Mouse (Mus musculus) adrenal gland, adult 2 months (tissue): ENCODE data around the gene Cabp1. TPM values are rescaled to one million over a fixed set of nuclear protein-coding genes. Genes with fewer than 3 reads are reported as not detected.

Experiments used
- DNase-seq: peaks from one replicate; pipeline ENCODE4 v3.0.0; 2021
- long read RNA-seq: library from polyadenylated mRNA; stranded (forward); transcript quantifications from one replicate; pipeline ENCODE4 v2.0.0, GENCODE M21; 2021
- polyA plus RNA-seq: library from polyadenylated mRNA; depleted of rRNA; stranded (reverse); fragments of >200 nt; gene quantifications from 2 replicates; pipeline ENCODE4 v1.2.3, GENCODE M21; 2012; rRNA removed
- total RNA-seq, 2 experiments: library from RNA; stranded (reverse); gene quantifications; 2 replicates each; pipeline ENCODE4 v1.2.3; 2021

Gene Cabp1
- total RNA-seq (10 to 100 TPM; 37.7 to 57.1 TPM), polyA plus RNA-seq (45.7 and 61.7 TPM in 2 replicates)
- long read RNA-seq, transcript Cabp1-204 (6 exons, 1,621 nt) = major isoform, 36 of 36 reads
- long read RNA-seq, partial matches to known transcripts = 0 of 36 reads
- long read RNA-seq, other reads (novel, unspliced or antisense) = 0 of 36 reads

DNA sequence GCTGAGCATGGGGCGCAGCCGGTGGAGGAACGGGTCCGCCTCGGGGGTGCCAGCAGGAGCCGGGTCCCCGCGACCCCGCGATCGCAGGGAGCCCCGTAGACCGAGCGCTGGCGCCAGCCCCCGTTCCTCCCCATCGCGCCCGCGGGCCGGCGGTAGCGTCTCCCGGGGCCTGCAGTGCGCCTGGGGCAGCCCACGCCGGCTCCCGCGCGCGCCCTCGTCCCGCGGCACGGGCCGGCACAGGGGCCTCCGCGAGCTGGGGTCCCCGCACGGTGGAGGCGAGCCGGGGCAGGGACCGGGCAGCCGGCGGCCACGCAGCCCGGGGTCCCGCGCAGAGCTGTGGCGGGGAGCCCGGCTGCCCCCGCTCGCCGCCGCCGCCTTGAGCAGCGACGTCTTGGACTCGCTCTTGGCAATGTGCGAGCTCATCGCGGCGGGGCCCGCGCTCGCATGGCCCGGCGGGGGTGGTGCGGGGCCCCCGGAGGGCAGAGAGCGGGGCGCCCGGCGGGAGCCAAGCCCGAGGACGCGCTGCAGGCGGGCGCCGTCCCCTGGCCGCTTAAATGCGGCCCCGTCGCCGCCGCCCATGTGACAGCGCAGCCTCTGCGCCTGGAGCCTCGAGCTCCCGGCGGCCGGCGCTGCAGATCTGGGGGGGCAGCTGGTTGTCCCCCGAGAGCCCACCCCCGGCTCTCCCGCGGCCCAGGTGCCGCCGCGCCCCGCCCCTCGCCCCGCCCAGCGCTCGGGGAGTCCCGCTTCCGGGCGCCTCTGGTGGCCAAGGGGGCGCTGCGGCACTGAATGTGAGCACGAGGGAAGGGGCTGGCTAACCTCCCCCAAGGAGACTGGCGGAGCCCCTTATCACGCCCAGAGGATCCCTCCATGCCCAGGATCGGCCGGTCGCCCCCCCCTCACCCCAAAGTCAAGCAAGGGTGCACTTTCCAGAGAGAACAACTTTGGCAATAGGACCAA lies at the start of gene Cabp1:
Gene Cabp1, minus strand, starts transcription at position 713 of the 957 bp plus-strand sequence.
- DNase-seq = peak; percentile 75

DNA sequence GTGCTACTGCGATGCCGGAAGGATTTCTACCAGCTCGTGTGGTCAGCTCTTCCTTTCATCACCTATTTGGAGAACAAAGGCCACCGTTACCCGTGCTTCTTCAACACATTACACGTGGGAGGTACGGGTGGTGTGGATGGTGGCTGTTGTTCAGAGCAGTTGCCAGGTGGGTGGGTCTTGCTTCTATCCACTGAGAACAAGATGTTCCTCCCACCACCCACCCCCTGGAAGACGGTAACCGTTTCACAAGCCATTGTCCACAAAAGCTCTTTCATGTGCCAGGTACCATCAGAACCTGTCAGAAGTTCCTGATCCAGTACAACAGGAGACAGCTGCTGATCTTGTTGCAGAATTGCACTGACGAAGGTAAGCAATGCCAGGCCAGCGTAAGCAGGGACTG lies 46.0 kb upstream of the Cabp1 start:
- no peak for DNase-seq

DNA sequence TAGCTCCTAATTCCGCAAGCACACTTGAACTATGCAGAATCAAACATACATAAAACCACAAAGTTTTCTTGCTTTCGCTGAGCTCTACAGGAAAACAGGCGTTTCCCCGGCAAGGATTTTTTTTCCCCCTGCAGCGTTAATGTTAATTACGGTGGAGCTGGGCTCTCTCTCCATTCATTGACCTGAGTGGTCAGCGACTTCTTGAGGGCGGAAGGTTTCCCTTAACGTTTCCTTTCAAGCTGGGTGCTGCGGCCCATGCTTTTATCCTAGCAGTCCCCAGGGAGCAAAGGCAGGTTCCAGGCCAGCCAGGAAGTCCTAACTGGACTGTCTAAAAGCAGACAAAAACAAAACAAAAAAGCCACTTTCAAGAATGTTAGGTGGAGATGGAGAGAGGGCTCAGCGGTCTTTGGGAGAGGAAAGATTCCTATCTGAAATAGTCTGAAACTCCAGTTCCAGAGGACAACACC lies 44.6 kb upstream of the Cabp1 start:
- peak; percentile 41 for DNase-seq

DNA sequence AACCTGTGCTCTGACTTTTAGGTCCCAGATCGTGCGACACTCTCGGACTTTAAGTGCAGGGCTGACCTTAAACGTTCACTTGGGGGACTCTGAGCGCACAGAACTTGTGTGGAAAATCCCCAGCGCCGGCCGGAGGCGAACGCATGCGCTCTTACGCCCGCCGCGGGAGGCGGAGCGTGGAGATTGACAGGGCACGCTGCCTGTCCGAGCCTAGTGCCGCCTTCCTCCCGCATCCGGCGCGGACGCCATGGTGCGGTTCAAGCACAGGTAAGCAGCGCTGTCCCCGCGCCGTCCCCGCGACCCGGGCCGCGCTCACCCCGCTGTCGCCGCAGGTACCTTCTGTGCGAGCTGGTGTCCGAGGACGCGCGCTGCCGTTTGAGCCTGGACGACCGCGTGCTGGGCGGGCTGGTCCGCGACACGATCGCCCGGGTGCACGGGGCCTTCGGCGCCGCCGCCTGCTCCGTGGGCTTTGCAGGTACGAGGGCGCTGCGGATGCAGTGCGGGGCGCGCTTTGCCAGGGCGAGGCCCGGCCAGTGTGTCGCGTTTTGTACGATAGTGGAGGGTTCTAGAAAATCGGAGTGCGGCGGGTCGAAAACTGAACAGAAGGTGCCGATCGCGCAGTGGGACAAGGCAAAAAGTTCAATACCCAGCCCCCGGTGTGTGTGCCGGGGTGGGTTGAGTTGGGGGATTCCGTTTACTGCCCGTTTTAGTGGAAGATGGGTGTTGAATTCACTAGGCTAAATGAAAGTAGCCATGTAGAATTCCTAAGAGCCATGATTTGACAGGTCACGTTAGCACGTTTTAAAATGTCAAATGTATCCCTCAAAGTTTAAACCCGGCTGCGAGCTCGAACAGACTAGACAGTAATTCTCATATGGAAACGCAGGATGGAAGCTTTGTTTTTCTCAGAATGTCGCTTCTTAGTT lies 43.9 kb upstream of the Cabp1 start:
- peak; percentile 96 for DNase-seq

DNA sequence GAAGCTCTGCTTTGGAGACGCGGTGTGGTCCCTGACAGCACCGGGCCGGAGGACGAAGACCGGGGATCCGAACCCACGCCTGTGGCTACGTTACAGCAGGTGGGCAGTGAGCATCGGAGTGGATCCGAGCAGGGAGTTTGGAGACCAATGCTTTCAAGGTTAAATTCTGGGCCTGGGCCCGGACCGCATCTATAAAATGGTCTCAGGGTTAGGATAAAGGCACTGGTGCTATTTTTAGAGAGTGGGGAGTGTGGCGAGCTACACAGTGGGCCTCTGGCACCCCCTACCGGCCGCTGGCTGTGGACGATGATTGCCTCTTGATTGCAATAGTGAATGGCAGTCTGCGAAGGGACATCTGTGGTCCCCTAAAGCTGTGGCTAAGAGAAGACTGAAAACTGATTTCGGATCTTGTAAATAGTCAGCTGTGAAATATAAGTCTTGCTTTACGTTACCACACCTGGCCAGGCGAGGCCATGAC lies 41.6 kb upstream of the Cabp1 start, which contains the start of gene Pop5:
Gene Pop5, plus strand, starts transcription at position 51 of the 478 bp plus-strand sequence.
- DNase-seq = peak; percentile 90

DNA sequence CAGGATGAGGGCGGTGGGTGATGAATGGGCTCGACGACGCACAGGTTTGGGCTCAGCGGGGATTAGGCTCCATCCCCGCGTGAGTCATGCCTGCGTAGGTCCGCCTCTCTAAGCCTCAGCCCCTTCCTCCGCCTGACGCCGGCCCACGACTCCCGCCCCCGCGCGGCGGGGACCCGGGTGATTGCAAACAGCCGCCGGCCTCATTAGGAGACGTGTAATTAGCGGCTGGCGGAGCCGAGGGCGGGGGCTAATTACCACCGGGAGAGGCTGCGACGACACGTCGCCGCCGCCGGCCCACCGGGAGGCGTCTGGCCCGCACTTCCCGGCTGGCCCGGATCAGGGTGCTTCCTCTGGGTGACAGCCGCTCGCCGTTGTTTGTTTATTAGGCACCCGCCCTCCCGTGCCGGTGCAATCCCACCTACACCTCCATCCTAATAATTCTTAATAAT lies 41.2 kb upstream of the Cabp1 start:
- DNase-seq = peak; percentile 91

DNA sequence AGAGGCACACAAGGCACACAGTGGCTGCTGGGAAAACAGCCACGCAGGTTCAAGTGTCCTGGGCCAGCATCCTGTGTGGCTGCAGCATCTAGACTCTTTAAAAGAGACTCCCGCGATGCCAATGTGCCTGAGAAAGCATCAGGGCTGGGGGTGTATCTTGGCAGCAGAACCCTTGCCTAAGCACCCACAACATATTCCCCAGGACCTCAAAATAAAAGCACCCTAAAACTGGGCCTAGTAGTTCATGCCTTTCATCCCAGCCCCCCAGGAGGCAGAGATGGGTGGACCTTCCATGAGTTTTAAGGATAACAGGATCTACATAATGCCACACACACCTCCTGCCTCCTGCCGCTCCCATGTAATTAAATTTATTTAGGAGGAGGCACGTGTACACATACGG lies 40.3 kb upstream of the Cabp1 start:
- no peak for DNase-seq

DNA sequence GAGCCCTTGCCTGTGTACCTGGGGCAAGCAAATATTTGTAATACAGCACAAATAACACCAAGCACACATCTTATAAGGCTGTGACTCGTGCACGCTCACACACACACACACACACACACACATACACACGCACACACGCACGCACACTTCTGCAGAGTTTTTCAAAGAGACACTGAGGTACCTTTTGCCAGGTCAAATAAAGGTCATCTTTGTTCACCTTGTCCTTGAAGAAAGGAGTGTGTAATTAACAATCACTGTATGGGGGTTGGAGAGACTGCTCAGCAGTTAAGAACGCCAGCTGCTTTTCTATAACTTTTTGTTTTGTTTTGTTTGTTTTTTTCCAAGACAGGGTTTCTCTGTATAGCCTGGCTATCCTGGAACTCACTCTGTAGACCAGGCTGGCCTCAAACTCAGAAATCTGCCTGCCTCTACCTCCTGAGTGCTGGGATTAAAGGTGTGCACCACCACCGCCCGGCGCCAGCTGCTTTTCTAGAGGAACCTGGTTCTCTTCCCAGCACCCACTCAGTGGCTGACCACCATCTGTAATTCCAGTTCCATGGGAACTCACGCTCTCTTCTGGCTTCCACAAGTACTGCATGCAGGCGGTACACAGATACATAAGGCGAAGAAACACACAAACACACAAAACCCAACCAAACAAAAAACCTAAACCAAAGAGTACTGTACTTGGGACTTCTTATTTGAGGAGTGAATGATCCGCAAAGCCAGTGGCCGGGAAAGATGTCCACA lies 39.0 kb upstream of the Cabp1 start:
- DNase-seq = no peak

DNA sequence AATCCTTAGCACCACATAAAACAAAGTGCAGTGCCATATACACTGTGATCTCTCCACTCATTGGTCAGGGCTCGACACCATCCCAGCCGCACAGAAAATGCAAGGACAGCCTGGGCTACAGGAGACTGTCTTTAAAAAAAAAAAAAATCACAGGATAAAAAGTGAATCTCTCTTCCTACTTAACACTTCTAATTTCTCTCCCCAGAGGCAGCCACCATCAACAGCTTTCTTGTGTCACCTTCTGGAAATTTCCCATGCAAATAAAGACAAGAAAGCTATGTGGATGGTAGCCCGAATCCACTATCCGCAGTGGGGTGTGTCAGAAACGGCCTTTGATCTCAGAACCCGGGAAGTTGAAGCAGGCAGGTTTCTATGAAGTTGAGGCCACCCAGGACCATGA lies 38.3 kb upstream of the Cabp1 start:
- no peak for DNase-seq

DNA sequence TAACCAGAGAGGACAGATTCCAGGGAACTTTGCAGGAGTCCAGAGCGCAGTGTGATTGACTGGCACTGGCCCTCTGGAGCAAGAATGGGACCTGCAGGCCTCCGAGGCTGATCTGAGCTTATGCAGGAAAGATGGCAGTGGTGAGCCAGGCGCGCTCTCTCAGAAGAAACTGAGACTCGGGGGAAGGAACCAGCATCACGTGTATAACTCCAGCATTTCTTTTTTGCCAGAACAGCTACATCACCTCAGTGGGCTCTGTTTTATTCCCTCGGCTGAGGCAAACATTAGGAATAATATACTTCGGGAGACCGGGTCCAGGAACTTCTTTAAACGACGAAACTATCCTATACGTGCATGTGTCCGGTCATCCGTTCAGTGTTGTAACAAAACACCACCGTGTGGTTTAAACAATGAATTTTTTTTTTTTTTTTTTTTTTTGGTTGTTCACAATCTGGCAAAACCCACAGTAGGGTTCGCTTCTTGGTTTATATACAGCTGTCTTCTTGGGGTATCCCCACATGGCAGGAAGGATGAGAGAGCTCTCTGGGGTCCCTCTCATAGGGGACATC lies 37.5 kb upstream of the Cabp1 start:
- DNase-seq = no peak

DNA sequence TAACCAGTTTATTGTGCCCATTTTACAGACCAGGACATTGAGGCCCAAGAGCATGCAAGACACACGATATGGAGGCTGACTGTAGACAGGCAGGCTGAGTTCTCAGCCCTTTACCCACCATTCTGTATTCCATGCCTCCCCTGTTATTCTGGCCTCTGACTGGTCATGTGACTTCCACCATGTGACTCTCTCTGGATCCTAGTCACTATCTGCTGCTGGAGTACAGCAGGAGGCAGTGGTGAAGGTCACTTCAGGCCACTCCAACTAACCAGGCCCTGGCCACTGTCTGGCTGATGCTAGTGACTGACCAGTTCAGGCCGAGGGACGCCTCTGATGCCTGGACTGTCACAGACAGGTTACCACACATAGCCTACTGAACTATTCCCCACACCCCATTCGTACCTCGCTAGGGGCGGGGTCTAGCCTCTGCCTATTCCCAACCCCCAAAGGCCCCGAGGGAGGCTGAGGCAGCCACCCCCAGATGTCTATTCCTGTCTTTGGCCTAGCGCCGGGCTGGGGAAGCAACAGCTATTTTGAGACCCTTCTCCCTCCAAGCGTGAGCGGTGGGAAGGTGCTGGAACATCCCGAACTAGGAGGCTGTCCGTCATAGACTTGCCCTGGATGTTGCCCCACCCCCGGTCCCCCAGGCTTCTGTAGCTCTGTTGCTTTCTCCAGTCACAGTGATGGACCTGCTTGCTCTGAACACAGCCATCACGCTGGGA lies 36.8 kb upstream of the Cabp1 start:
- no peak for DNase-seq

DNA sequence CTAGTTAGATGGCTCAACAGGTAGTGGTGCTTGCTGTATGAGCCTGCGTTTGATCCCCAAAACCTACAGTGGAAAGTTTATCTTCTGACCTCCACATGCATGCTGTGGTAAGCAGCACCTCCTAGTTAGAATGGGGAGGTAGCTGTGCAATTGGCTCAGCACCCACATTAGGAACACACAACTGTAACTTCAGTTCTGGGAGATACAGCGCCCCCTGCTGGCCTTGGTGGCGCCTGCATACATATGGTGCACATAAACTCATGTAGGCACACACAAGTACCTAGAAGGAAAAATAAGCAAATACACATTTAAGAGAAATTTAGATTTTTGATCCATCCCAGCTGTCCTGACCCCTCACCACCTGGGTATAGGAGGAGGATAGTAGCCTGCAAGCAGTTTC lies 28.3 kb upstream of the Cabp1 start:
- DNase-seq = no peak

DNA sequence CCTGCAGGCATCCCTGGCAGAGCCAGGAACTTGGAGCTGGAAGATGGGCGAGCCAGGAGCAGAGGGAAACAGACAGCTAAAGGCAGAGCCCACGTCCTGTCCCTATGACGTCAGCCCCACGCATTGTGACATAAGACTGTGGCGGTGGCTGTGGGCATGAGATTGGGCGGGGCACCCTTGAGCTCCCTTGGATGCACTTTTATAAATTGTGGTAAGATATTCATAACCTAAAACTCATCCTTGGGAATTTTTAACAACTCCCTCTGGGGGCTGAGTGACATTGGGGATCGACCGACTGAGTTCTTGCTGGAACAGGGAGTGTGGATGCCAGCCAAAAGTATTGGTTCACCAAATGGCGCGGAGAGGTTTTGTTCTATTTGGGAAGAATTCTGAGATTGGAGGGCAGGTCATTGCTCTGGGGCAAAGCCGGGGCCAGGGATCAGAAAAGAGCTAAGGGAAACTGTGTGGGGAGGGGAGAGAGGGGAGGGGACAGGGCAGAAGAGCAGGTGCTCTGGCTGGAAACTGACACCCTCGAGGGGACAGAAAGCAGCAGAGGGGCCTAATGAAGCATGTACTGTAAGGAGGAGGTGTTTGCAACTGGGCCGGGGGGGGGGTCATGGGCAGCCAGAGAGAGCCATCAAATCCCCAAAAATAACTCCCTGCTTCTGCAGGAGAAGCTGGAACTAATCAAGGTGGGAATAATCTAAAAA lies 26.9 kb upstream of the Cabp1 start:
- no peak for DNase-seq

DNA sequence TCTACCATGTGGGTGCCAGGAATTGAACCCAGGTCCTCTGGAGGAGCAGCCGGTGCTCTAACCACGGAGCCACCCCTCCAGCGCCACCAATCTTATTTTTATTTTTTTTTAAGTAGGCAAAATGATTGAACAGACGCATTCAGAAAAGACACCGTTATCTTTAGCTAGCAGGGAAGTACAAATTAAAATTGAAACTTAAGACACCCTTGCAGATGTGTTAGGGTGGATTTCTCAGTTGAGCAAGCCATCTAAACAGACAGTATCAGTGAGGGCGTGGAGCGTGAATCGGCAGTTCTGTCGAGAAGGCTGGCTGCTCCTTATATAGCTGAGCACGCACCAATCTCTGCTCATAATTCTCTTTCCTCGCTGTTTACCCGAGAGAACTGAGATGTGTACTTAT lies 23.8 kb upstream of the Cabp1 start:
- DNase-seq = no peak

DNA sequence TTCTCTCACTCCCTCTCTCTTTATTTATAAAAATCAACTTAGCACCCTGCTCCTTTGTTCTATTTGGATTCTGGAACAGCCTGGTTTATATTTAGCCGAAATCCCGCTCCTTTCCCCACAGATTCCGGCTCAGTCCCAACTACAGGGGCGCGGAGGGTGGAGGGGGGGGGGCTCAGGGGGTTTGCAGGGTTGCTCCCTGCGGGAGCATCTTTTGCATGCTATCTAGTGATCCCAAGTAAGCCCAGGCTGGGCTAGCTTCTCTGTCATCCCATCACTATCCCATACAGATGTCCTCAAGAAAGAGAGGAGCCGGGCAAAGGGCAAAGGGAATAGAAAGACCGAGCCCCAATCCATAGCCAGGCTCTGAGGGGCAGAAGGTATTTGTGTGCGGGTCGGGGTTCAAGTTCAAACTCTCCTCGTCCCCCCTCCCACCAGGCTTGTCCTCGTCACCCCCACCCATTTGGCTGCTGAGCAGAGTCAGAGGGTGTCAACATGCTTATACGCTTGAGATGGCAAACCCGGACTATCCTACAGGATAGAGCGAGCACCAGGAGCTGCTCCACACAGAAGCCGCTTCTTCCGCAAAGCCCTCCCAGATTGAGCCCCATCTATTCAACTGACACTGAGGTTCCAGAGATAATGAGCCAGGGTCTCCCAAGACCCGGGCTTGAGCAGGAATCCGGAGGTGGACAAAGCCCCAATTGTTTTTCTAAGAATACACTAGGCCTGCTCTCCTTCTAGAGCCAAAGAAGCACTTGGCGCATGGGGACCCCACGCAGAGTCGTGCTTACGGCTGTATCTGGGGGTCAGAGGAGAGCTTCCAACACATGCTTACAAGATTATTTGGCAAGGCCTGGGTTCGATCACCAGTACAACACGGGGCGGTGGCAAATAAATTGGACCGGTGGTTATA lies 21.3 kb upstream of the Cabp1 start:
- DNase-seq = no peak

DNA sequence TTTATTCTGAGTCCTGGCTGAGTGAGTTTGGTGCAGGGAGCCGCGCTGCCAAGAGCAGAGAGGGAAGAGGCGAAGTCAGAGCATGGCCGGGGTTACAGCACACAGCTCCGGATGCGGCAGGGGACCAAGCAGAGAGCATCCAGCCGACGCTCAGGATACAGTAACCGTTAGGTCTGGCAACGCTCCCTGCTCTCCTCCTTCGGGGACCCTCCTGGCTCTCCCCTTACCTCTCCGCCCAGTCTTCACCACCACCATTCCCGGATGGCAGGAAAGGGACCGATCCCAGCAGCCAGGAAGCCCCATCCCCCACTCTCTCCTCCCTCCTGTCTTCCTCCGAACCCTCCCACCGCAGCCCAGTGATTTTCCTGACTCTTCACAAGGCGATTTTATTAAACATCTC lies 20.7 kb upstream of the Cabp1 start:
- no peak for DNase-seq

DNA sequence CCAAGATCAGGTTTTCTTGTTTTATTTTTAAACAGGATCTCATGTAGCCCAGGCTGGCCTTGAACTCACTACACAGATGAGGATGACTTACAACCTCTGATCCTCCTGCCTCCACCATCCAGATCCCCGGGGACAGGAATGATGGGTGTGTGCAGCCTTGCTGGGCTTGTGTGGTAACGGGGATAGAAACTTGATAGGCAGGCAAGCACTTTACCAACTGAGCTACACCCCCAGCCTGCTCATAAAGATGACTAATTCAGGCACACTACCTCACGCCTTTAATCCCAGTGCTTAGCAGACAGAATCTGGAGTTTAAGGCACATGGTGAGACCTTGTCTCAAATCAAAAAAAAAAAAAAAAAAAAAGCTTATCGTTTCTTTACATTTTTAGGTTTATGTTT lies 18.7 kb upstream of the Cabp1 start:
- no peak for DNase-seq

DNA sequence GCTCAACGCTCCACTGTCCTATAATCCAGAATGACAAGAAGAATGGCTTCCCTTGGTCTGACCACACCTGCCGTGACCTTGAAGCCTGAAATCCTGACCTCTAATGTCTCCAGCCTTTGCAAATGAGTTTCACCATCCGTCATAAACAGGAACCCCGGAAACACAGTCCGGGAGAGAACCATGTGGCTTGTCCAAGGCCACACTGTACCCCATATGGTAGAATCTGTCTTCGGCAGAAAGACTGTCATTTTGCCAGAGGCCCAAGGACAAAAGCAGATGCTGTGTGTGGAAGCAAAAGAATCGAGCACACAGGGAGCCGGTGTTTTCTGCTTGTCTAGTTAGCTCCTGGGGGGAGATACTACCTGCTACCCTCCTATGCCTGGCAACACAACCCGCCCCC lies 18.3 kb upstream of the Cabp1 start:
- DNase-seq = peak; percentile 44
